Mouse (Mus musculus) T-helper 2 cell (primary cell): ENCODE results near the gene Rxylt1.

Experiments used
- in situ Hi-C: fragments of 300-600 bp; cut with MboI, MseI; formaldehyde crosslinking; loops from one replicate; pipeline ENCODE4 v1.15.1; 2025; ENCODE audit warnings: high pct_unique_total_duplicates

Gene Rxylt1

GRCm38 (mm10) chr10:122045946-122046345, 51.2 kb downstream of the Rxylt1 start:
- in situ Hi-C loops: no loop called here

- in situ Hi-C loops: loop anchor here (5.0 kb wide), 1 partner anchor 408 kb away; no protein-coding TSS in a partner anchor
Measured at GRCm38 (mm10) chr10:122044926-122045325, 52.2 kb downstream of the Rxylt1 start.

GRCm38 (mm10) chr10:122040372-122040771, 56.8 kb downstream of the Rxylt1 start:
- in situ Hi-C loops: loop anchor here (5.0 kb wide), 1 partner anchor 403 kb away; no protein-coding TSS in a partner anchor

- in situ Hi-C loops: no loop called here
Measured at GRCm38 (mm10) chr10:122039566-122039965, 57.6 kb downstream of the Rxylt1 start.

GRCm38 (mm10) chr10:122038554-122038953, 58.6 kb downstream of the Rxylt1 start:
- in situ Hi-C loops: no loop called here

DNA sequence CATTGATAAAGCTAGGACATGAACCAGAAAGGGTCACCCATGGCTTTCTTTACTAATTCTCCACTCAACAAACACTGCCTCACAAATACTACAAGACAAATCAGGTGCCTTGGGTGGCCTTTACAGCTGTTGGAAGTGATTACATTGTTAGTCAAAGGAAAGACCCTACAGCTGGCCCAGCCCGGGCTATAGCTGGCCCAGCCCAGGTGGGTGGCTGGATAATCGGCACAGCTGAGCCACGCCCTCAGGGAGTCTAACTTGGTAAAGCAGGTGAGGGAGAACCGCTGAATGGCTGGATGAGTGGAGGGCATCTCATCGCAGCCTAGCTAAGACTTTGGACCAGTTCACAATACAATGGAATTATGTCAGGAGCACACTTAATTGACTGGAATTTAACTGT, 63.9 kb downstream of the Rxylt1 start:
- in situ Hi-C loops: no loop called here

- in situ Hi-C loops: no loop called here
Measured at GRCm38 (mm10) chr10:122030420-122030819, 66.8 kb downstream of the Rxylt1 start.

- in situ Hi-C loops: no loop called here
Measured at GRCm38 (mm10) chr10:122029738-122030137, 67.4 kb downstream of the Rxylt1 start.
